Mouse (Mus musculus) heart, embryonic 15.5 days (tissue): ENCODE measurements around the gene Tfdp1. TPM values are rescaled to one million over a fixed set of nuclear protein-coding genes. Genes with fewer than 3 reads are reported as not detected.

Source experiments
- ATAC-seq: fragments of 200-750 bp; cut with Nextera tagmentation; replicated peaks from 2 replicates; pipeline ENCODE4 v1.8.0; 2017; ENCODE audit warnings: low read depth, moderate TSS enrichment; ENCODE audit not compliant: insufficient number of reproducible peaks, insufficient read depth, low FRiP score
- H3K27ac ChIP-seq: fragments of 300-500 bp; sonication (generic); 2 replicates; pipeline ENCODE4 v1.5.1; 2015; ENCODE audit warnings: mild to moderate bottlenecking, inconsistent platforms
- H3K27me3 ChIP-seq: fragments of 300-500 bp; sonication (generic); 2 replicates; pipeline ENCODE4 v1.6.1; 2015; ENCODE audit warnings: inconsistent platforms
- H3K36me3 ChIP-seq: fragments of 300-500 bp; sonication (generic); 2 replicates; pipeline ENCODE4 v1.6.1; 2015; ENCODE audit warnings: mild to moderate bottlenecking, inconsistent platforms
- H3K4me1 ChIP-seq: fragments of 300-500 bp; sonication (generic); replicated peaks from 2 replicates; pipeline ENCODE4 v1.6.1; 2015; ENCODE audit warnings: inconsistent platforms
- H3K4me2 ChIP-seq: fragments of 300-500 bp; sonication (generic); 2 replicates; pipeline ENCODE4 v1.6.1; 2015; ENCODE audit warnings: inconsistent platforms, mild to moderate bottlenecking, moderate library complexity
- H3K4me3 ChIP-seq: fragments of 300-500 bp; sonication (generic); 2 replicates; pipeline ENCODE4 v1.5.1; 2015; ENCODE audit warnings: mild to moderate bottlenecking, inconsistent platforms
- H3K9ac ChIP-seq: fragments of 300-500 bp; sonication (generic); 2 replicates; pipeline ENCODE4 v1.6.1; 2015; ENCODE audit warnings: mild to moderate bottlenecking, inconsistent platforms
- H3K9me3 ChIP-seq: fragments of 300-500 bp; sonication (generic); replicated peaks from 2 replicates; pipeline ENCODE4 v1.6.1; 2016; ENCODE audit warnings: inconsistent platforms
- WGBS: fragments of 180-500 bp; shearing (Covaris S2); methylation state at CpG from one replicate; pipeline ENCODE4 v1.1.7; 2015; ENCODE audit warnings: mixed read lengths; 5-methylcytosine and 5-hydroxymethylcytosine counted together
- polyA plus RNA-seq: library from polyadenylated mRNA; unstranded; fragments of >200 nt; fragmentation: Nextera tagmentation; extraction: Ambion mirVana; gene quantifications from 2 replicates; pipeline ENCODE4 v1.2.1, GENCODE M21; 2015

The Tfdp1 gene
- polyA plus RNA-seq, result 71.9 and 89.7 TPM in 2 replicates

GRCm38 (mm10) chr8:13338255-13338860 lies at the start of gene Tfdp1:
Tfdp1 (plus strand) TSS chr8:13338751.
- H3K4me2 ChIP-seq, result peak within 1 kb of the TSS; percentile 97
- peaks cover 22% of the 10 kb centered on the region for H3K36me3 ChIP-seq
- H3K27ac ChIP-seq, result peak within 1 kb of the TSS; percentile 76
- H3K9ac ChIP-seq, result peak within 1 kb of the TSS; percentile 98
- peaks cover 19% of the 10 kb centered on the region for H3K4me1 ChIP-seq
- peak within 1 kb of the TSS; percentile 90 for H3K4me3 ChIP-seq
- under 1% methylated on average over 53 of the region's 72 CpGs for WGBS
- no peaks in the 10 kb centered on the region for H3K27me3 ChIP-seq
- ATAC-seq, result peak; percentile 92
- no peaks in the 10 kb centered on the region for H3K9me3 ChIP-seq

- H3K9ac ChIP-seq, result no peak overlapping the region
- no peak for ATAC-seq
- H3K4me1 ChIP-seq, result peaks cover 10% of the 10 kb centered on the region
- no peaks in the 10 kb centered on the region for H3K9me3 ChIP-seq
- no peak overlapping the region for H3K4me3 ChIP-seq
- H3K4me2 ChIP-seq, result no peak overlapping the region
- 25% methylated on average over 9 of the region's 9 CpGs for WGBS
- H3K27ac ChIP-seq, result no peak overlapping the region
- H3K36me3 ChIP-seq, result peaks cover 44% of the 10 kb centered on the region
- no peaks in the 10 kb centered on the region for H3K27me3 ChIP-seq
These were observed 46.2 kb upstream of the Tfdp1 start for GRCm38 (mm10) chr8:13292364-13292763.

- Histone ChIP-seq H3K36me3 (peaks cover 47% of the 10 kb centered on the region), H3K9me3 (no peaks in the 10 kb centered on the region), H3K4me1 (peaks cover 5% of the 10 kb centered on the region), H3K27ac (no peak overlapping the region), H3K4me2 (no peak overlapping the region), H3K27me3 (no peaks in the 10 kb centered on the region), H3K9ac (no peak overlapping the region), H3K4me3 (no peak overlapping the region)
- 89% methylated on average over 9 of the region's 9 CpGs for WGBS
- no peak for ATAC-seq
These were observed 44.7 kb upstream of the Tfdp1 start for GRCm38 (mm10) chr8:13293677-13294470.

- H3K4me3 ChIP-seq, result no peak overlapping the region
- no peak overlapping the region for H3K9ac ChIP-seq
- H3K4me2 ChIP-seq, result no peak overlapping the region
- WGBS, result 95% methylated on average over 8 of the region's 8 CpGs
- no peaks in the 10 kb centered on the region for H3K9me3 ChIP-seq
- no peak overlapping the region for H3K27ac ChIP-seq
- ATAC-seq, result no peak
- H3K36me3 ChIP-seq, result peaks cover 65% of the 10 kb centered on the region
- H3K4me1 ChIP-seq, result no peaks in the 10 kb centered on the region
- no peaks in the 10 kb centered on the region for H3K27me3 ChIP-seq
These were observed 39.0 kb upstream of the Tfdp1 start for GRCm38 (mm10) chr8:13299571-13299970.

GRCm38 (mm10) chr8:13301036-13301435 lies 37.5 kb upstream of the Tfdp1 start:
- H3K36me3 ChIP-seq, result peaks cover 50% of the 10 kb centered on the region
- 96% methylated on average over 7 of the region's 7 CpGs for WGBS

GRCm38 (mm10) chr8:13305459-13305858 lies 33.1 kb upstream of the Tfdp1 start:
- no peak for ATAC-seq
- no peaks in the 10 kb centered on the region for H3K4me1 ChIP-seq
- no peaks in the 10 kb centered on the region for H3K27me3 ChIP-seq
- WGBS, result 89% methylated on average over 6 of the region's 6 CpGs
- H3K9me3 ChIP-seq, result no peaks in the 10 kb centered on the region
- no peak overlapping the region for H3K4me2 ChIP-seq
- H3K4me3 ChIP-seq, result no peak overlapping the region
- peaks cover 35% of the 10 kb centered on the region; the same call in 1 of the 2 replicates for H3K36me3 ChIP-seq
- H3K9ac ChIP-seq, result no peak overlapping the region
- H3K27ac ChIP-seq, result no peak overlapping the region

More at GRCm38 (mm10) chr8:13301036-13301435, 37.5 kb upstream of the Tfdp1 start:
- ATAC-seq, result no peak
- Histone ChIP-seq H3K4me1 (no peaks in the 10 kb centered on the region), H3K27ac (no peak overlapping the region), H3K4me3 (no peak overlapping the region), H3K27me3 (no peaks in the 10 kb centered on the region), H3K9me3 (no peaks in the 10 kb centered on the region), H3K4me2 (no peak overlapping the region), H3K9ac (no peak overlapping the region)

- Histone ChIP-seq H3K4me1 (no peaks in the 10 kb centered on the region), H3K27me3 (no peaks in the 10 kb centered on the region), H3K36me3 (peaks cover 31% of the 10 kb centered on the region; the same call in 1 of the 2 replicates), H3K9me3 (no peaks in the 10 kb centered on the region), H3K9ac (no peak overlapping the region), H3K4me3 (no peak overlapping the region), H3K27ac (no peak overlapping the region), H3K4me2 (no peak overlapping the region)
- 94% methylated on average over 4 of the region's 4 CpGs for WGBS
- no peak for ATAC-seq
These were observed 32.7 kb upstream of the Tfdp1 start for GRCm38 (mm10) chr8:13305884-13306283.

- WGBS, result 61% methylated on average over 7 of the region's 7 CpGs
- Histone ChIP-seq H3K4me1 (no peaks in the 10 kb centered on the region), H3K4me2 (no peak overlapping the region), H3K4me3 (no peak overlapping the region), H3K27me3 (no peaks in the 10 kb centered on the region), H3K9ac (no peak overlapping the region), H3K36me3 (peaks cover 26% of the 10 kb centered on the region; the same call in 1 of the 2 replicates), H3K9me3 (no peaks in the 10 kb centered on the region), H3K27ac (no peak overlapping the region)
- ATAC-seq, result no peak
These were observed 32.1 kb upstream of the Tfdp1 start for GRCm38 (mm10) chr8:13306309-13306909.

- no peak overlapping the region for H3K9ac ChIP-seq
- no peaks in the 10 kb centered on the region for H3K27me3 ChIP-seq
- no peak for ATAC-seq
- H3K4me2 ChIP-seq, result no peak overlapping the region
- H3K4me3 ChIP-seq, result no peak overlapping the region
- no peaks in the 10 kb centered on the region for H3K9me3 ChIP-seq
- H3K36me3 ChIP-seq, result peaks cover 20% of the 10 kb centered on the region; the same call in 1 of the 2 replicates
- H3K4me1 ChIP-seq, result no peaks in the 10 kb centered on the region
- H3K27ac ChIP-seq, result no peak overlapping the region
- WGBS, result 79% methylated on average over 9 of the region's 9 CpGs
These were observed 31.6 kb upstream of the Tfdp1 start for GRCm38 (mm10) chr8:13306916-13307315.

- Histone ChIP-seq H3K4me1 (no peaks in the 10 kb centered on the region), H3K4me2 (no peak overlapping the region), H3K9me3 (no peaks in the 10 kb centered on the region), H3K27me3 (no peaks in the 10 kb centered on the region), H3K4me3 (no peak overlapping the region), H3K9ac (no peak overlapping the region), H3K27ac (no peak overlapping the region), H3K36me3 (peaks cover 11% of the 10 kb centered on the region)
- WGBS, result 85% methylated on average over 3 of the region's 3 CpGs
- no peak for ATAC-seq
These were observed 23.6 kb upstream of the Tfdp1 start for GRCm38 (mm10) chr8:13314922-13315321.

- Histone ChIP-seq H3K9me3 (no peaks in the 10 kb centered on the region), H3K27me3 (no peaks in the 10 kb centered on the region), H3K27ac (no peak overlapping the region), H3K36me3 (peaks cover 14% of the 10 kb centered on the region), H3K9ac (no peak overlapping the region), H3K4me2 (no peak overlapping the region), H3K4me3 (no peak overlapping the region), H3K4me1 (no peaks in the 10 kb centered on the region)
- ATAC-seq, result no peak
- 91% methylated on average over 10 of the region's 10 CpGs for WGBS
These were observed 21.9 kb upstream of the Tfdp1 start for GRCm38 (mm10) chr8:13316671-13317070.
